Mouse (Mus musculus) small intestine, adult 2 months (tissue): ENCODE measurements around the gene Gigyf2. TPM values are rescaled to one million over a fixed set of nuclear protein-coding genes. Genes with fewer than 3 reads are reported as not detected.
A peak's percentile ranks its signal among the peaks of the same experiment; 100 is the strongest.

Experiments
- H3K27ac ChIP-seq: fragments of 200-500 bp; 2 replicates; pipeline ENCODE4 v1.5.1; 2012; ENCODE audit warnings: low read depth, low read length, control low read depth, inconsistent platforms; ENCODE audit not compliant: insufficient read depth
- H3K27me3 ChIP-seq: fragments of 200-500 bp; 2 replicates; pipeline ENCODE4 v1.6.1; 2012; ENCODE audit warnings: mild to moderate bottlenecking, moderate library complexity, low read length, inconsistent platforms; ENCODE audit not compliant: control insufficient read depth, insufficient read depth
- H3K36me3 ChIP-seq: fragments of 200-500 bp; 2 replicates; pipeline ENCODE4 v1.6.1; 2012; ENCODE audit warnings: mild to moderate bottlenecking, low read length, control low read depth, inconsistent platforms; ENCODE audit not compliant: control insufficient read depth, insufficient read depth
- H3K4me1 ChIP-seq: fragments of 200-500 bp; 2 replicates; pipeline ENCODE4 v1.6.1; 2012; ENCODE audit warnings: low read length, inconsistent platforms, mixed read lengths; ENCODE audit not compliant: control insufficient read depth, insufficient read depth, insufficient read length
- H3K4me3 ChIP-seq: fragments of 200-500 bp; 2 replicates; pipeline ENCODE4 v1.5.1; 2012; ENCODE audit warnings: low read depth, mild to moderate bottlenecking, control low read depth, inconsistent platforms, low read length, moderate library complexity
- CTCF ChIP-seq: fragments of 200-500 bp; IDR thresholded peaks from 2 replicates; pipeline ENCODE4 v1.5.1; 2012; ENCODE audit warnings: low read depth, mild to moderate bottlenecking, control low read depth, inconsistent platforms, low read length, moderate library complexity, mixed read lengths; ENCODE audit not compliant: insufficient replicate concordance, insufficient read length; ENCODE audit errors: extremely low read depth
- POLR2A ChIP-seq: fragments of 200-500 bp; IDR thresholded peaks from 2 replicates; pipeline ENCODE4 v1.6.1; 2012; ENCODE audit warnings: low read depth, mild to moderate bottlenecking, control low read depth, inconsistent platforms, low read length, moderate library complexity
- WGBS: fragments of 180-500 bp; shearing (Covaris S2); methylation state at CpG from one replicate; pipeline ENCODE4 v1.1.7; 2018; 5-methylcytosine and 5-hydroxymethylcytosine counted together
- polyA plus RNA-seq: library from polyadenylated mRNA; depleted of rRNA; stranded (reverse); fragments of >200 nt; gene quantifications from 2 replicates; pipeline ENCODE4 v1.2.3, GENCODE M21; 2012

Gigyf2 gene
- polyA plus RNA-seq, 1 experiment: 26.0 TPM

GRCm38 (mm10) chr1:87316672-87317071 is 10.1 kb upstream of the Gigyf2 start:
- H3K27me3 ChIP-seq: no peaks in the 10 kb centered on the region
- H3K27ac ChIP-seq: peak overlapping the region; percentile 66; the same call in 1 of the 2 replicates
- 14% methylated on average over 3 of the region's 3 CpGs for WGBS
- no peak overlapping the region for H3K4me3 ChIP-seq
- H3K4me1 ChIP-seq: peaks cover 3% of the 10 kb centered on the region; the same call in 1 of the 2 replicates
- H3K36me3 ChIP-seq: no peaks in the 10 kb centered on the region
- TF ChIP-seq CTCF: no peak
- no peak for TF ChIP-seq POLR2A

GRCm38 (mm10) chr1:87321071-87321470 is 5.7 kb upstream of the Gigyf2 start:
- 7% methylated on average over 1 of the region's 1 CpGs for WGBS
- Histone ChIP-seq H3K27ac (no peak overlapping the region), H3K4me1 (peaks cover 3% of the 10 kb centered on the region; the same call in 1 of the 2 replicates), H3K27me3 (no peaks in the 10 kb centered on the region), H3K36me3 (no peaks in the 10 kb centered on the region), H3K4me3 (no peak overlapping the region)
- TF ChIP-seq CTCF (no peak), POLR2A (no peak)

GRCm38 (mm10) chr1:87322778-87323177 is 4.0 kb upstream of the Gigyf2 start:
- Histone ChIP-seq H3K4me1 (peaks cover 5% of the 10 kb centered on the region), H3K4me3 (no peak overlapping the region), H3K27me3 (no peaks in the 10 kb centered on the region), H3K27ac (no peak overlapping the region), H3K36me3 (no peaks in the 10 kb centered on the region)
- 97% methylated on average over 3 of the region's 3 CpGs for WGBS
- TF ChIP-seq CTCF (no peak), POLR2A (no peak)

GRCm38 (mm10) chr1:87324649-87325048 is 2.1 kb upstream of the Gigyf2 start:
- Histone ChIP-seq H3K4me1 (peaks cover 7% of the 10 kb centered on the region), H3K36me3 (0 out of 2 replicates have a peak, but pooled peaks cover under 1% of the 10 kb centered on the region), H3K27me3 (no peaks in the 10 kb centered on the region), H3K4me3 (no peak overlapping the region), H3K27ac (no peak overlapping the region)
- TF ChIP-seq POLR2A: no peak
- no peak for TF ChIP-seq CTCF

DNA sequence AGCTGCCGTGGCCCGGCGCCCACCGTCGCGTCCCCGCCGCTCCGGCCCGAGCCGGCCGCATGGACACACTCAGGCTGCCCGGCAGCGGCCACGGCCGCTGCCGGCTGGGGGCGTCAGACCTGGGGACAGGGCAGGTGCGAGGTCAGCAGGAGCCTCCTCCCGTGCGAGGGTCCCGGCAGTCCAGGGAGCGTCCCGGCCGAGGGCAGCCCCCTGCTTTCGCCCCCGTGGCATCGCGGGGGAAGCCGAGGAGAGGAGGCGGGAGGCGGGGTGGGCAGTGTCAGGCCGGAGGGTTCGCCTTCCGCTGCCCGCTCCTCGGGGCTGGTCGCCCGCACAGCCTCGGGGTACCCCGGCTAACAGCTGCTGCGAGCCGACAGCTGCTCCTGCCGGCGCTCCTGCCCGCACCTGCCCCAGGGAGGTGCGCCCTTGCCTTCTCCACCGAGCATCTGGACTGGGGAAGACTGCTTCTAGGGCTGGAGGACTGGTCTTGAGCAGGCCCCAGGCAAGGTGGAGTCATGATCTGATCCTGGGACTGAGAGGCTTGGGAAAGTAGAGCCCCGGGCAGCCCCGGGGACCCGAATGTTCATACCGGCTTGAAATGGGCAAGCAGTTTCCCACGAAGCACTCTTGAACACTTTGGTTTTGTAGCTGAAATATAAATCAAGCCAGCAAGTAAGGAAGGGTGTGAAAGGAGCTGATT is 515 bp downstream of the Gigyf2 start:
- WGBS: under 1% methylated on average over 53 of the region's 53 CpGs
- Histone ChIP-seq H3K27ac (peak overlapping the region; percentile 25), H3K36me3 (peaks cover 7% of the 10 kb centered on the region; the same call in 1 of the 2 replicates), H3K4me3 (peak overlapping the region; percentile 99), H3K27me3 (no peaks in the 10 kb centered on the region), H3K4me1 (peaks cover 7% of the 10 kb centered on the region)
- TF ChIP-seq POLR2A: no peak; the same call in 1 of the 2 replicates
- TF ChIP-seq CTCF: no peak

- TF ChIP-seq POLR2A: no peak
- Histone ChIP-seq H3K36me3 (peaks cover 25% of the 10 kb centered on the region), H3K27ac (no peak overlapping the region), H3K4me1 (peaks cover 2% of the 10 kb centered on the region; the same call in 1 of the 2 replicates), H3K27me3 (no peaks in the 10 kb centered on the region), H3K4me3 (no peak overlapping the region)
- 87% methylated on average over 4 of the region's 4 CpGs for WGBS
Observed at GRCm38 (mm10) chr1:87331774-87332173, 5.0 kb downstream of the Gigyf2 start.

DNA sequence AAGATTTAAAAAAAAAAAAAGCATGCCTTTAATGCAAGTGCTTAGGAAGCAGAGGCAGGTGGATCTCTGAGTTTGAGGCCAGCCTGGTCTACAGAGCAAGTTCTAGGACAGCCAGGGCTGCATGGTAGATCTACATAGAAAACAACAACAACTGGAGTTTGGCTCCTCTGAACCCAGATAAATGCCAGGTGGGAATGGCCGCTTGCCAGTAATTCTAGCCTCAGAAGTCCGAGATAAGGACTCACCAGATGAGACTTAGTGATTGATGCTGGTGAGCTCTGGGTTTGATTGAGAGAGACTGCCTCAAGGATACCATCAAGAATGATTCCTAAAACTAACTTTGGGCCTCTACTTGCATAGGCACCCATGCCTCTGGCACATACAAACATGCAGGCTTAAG is 23.8 kb downstream of the Gigyf2 start:
- H3K36me3 ChIP-seq: peaks cover 12% of the 10 kb centered on the region
- 28% methylated on average over 2 of the region's 2 CpGs for WGBS
- H3K4me3 ChIP-seq: no peak overlapping the region
- H3K4me1 ChIP-seq: no peaks in the 10 kb centered on the region
- TF ChIP-seq POLR2A: no peak
- TF ChIP-seq CTCF: no peak
- no peaks in the 10 kb centered on the region for H3K27me3 ChIP-seq
- H3K27ac ChIP-seq: no peak overlapping the region
